Comparison of ENCODE assay signal across 8 mouse cellular contexts in genomic region chr6:70824085-70824986, GRCm38 (mm10). TPM values are rescaled to one million over a fixed set of nuclear protein-coding genes. Genes with fewer than 3 reads are reported as not detected.
DNase-seq lines count a peak whose midpoint lies in the region; ATAC-seq and TF ChIP-seq lines count a peak whose summit lies in the region.

No protein-coding gene starts in this region.

- H3K9ac ChIP-seq in hindbrain, postnatal 0 days (replicated peaks; ENCODE audit: low read length): peak overlapping the region; percentile 33

- no peaks in the 10 kb centered on the region for H3K36me3 ChIP-seq in hindbrain, postnatal 0 days (ENCODE audit: insufficient read depth, low read length)

- no peaks in the 10 kb centered on the region for H3K9me3 ChIP-seq in hindbrain, postnatal 0 days (ENCODE audit: low read length)

- 6% methylated on average over 23 of the region's 23 CpGs for WGBS in hindbrain, postnatal 0 days

- peak; percentile 86 for TF ChIP-seq POLR2A in cortical plate, adult 2 months (IDR thresholded peaks at IDR 0.05; ENCODE audit: extremely low read depth, insufficient read depth, low read length)

- no peak overlapping the region for H3K27ac ChIP-seq in cortical plate, adult 2 months (ENCODE audit: insufficient read depth, low read length)
- H3K27ac ChIP-seq in hindbrain, postnatal 0 days: no peak overlapping the region; the same call in 1 of the 2 replicates

- H3K4me1 ChIP-seq in cortical plate, adult 2 months (ENCODE audit: control insufficient read depth, insufficient read depth, low read length): no peaks in the 10 kb centered on the region; the same call in 1 of the 2 replicates
- no peaks in the 10 kb centered on the region for H3K4me1 ChIP-seq in hindbrain, postnatal 0 days (ENCODE audit: insufficient read depth, low read length)

- peak overlapping the region; percentile 85 for H3K4me2 ChIP-seq in hindbrain, postnatal 0 days (ENCODE audit: low read depth, low read length)

- peak; percentile 89 for DNase-seq in adrenal gland, adult 2 months
- peak; percentile 10 to 16 for DNase-seq in gastrocnemius, adult 8-10 months (ENCODE audit: low spot score in 2 of 2)
- DNase-seq in hindbrain, postnatal 0 days (ENCODE audit: low spot score): peak; percentile 75
- peak; percentile 70 to 76 for DNase-seq in left cerebral cortex, adult 18-20 months (ENCODE audit: low spot score in 2 of 2)
- peak; percentile 76 for DNase-seq in lung, postnatal 25 days (ENCODE audit: low spot score)
- peak; percentile 80 for DNase-seq in retina, postnatal 1 day
- peak; percentile 80 to 86 for DNase-seq in thymus, postnatal 36 days

- H3K27me3 ChIP-seq in hindbrain, postnatal 0 days (ENCODE audit: insufficient read depth, low read length): no peaks in the 10 kb centered on the region

- TF ChIP-seq CTCF in cortical plate, adult 2 months (IDR thresholded peaks at IDR 0.05; ENCODE audit: extremely low read depth, insufficient read depth, low read length): no peak
- no peak for TF ChIP-seq CTCF in hindbrain, postnatal 0 days (IDR thresholded peaks at IDR 0.05; ENCODE audit: low read depth)

- ATAC-seq in hindbrain, postnatal 0 days: peak; percentile 94

- H3K4me3 ChIP-seq in cortical plate, adult 2 months (ENCODE audit: insufficient read depth, low read length): peak overlapping the region; percentile 45
- peak overlapping the region; percentile 34 for H3K4me3 ChIP-seq in hindbrain, postnatal 0 days (ENCODE audit: low read length)

RNA-seq across cellular contexts. Expression of gene Eif2ak3, which starts 20.0 kb away (rescaled TPM):
- 10 to 100 TPM; 18.1 to 21.1 TPM for total RNA-seq in adrenal gland, adult 2 months (2021)
- polyA plus RNA-seq in adrenal gland, adult 2 months (2012; rRNA removed): 11.5 and 13.2 TPM in 2 replicates
- 16.0 and 17.8 TPM in 2 replicates for polyA plus RNA-seq in cortical plate, adult 2 months (2012; rRNA removed)
- 1 to 10 TPM; 2.6 to 3.5 (median 3.3) TPM for total RNA-seq in gastrocnemius, adult 8-10 months (2022)
- total RNA-seq in hindbrain, postnatal 0 days (2014; rRNA removed): 18.3 and 25.6 TPM in 2 replicates
- polyA plus RNA-seq in hindbrain, postnatal 0 days (2015; fragmentation: Nextera tagmentation; extraction: Ambion mirVana): 7.6 and 8.2 TPM in 2 replicates
- total RNA-seq in left cerebral cortex, adult 18-20 months (2021): 10 to 100 TPM; 25.3 to 27.5 TPM

RNA-seq across cellular contexts. Expression of gene Rpia, which starts 32.3 kb away (rescaled TPM):
- 10 to 100 TPM; 15.6 to 16.8 TPM for total RNA-seq in adrenal gland, adult 2 months (2021)
- polyA plus RNA-seq in adrenal gland, adult 2 months (2012; rRNA removed): 6.2 and 6.9 TPM in 2 replicates
- 15.1 and 16.2 TPM in 2 replicates for polyA plus RNA-seq in cortical plate, adult 2 months (2012; rRNA removed)
- 10 to 100 TPM; 17.4 to 21.3 (median 20.4) TPM for total RNA-seq in gastrocnemius, adult 8-10 months (2022)
- 7.1 and 9.0 TPM in 2 replicates for total RNA-seq in hindbrain, postnatal 0 days (2014; rRNA removed)
- polyA plus RNA-seq in hindbrain, postnatal 0 days (2015; fragmentation: Nextera tagmentation; extraction: Ambion mirVana): 1.7 and 2.2 TPM in 2 replicates
- total RNA-seq in left cerebral cortex, adult 18-20 months (2021): 10 to 100 TPM; 11.9 to 16.2 TPM

Comparison
In these comparisons a context has a peak if more than half of its experiments do, and no peak if none do; other contexts are left out.
1. DNase-seq: peak in every context shown above with its lines; median percentile 89 in adrenal gland, adult 2 months; 83 in thymus, postnatal 36 days; 80 in retina, postnatal 1 day; 76 in lung, postnatal 25 days; 75 in hindbrain, postnatal 0 days; 73 in left cerebral cortex, adult 18-20 months; 13 in gastrocnemius, adult 8-10 months.